Mouse (Mus musculus): ENCODE results near the gene Samd4. TPM values are rescaled to one million over a fixed set of nuclear protein-coding genes. Genes with fewer than 3 reads are reported as not detected.

The Samd4 gene
- total RNA-seq, 4 experiments from 2014 or later, result 14.5 to 19.9 (median 17.1) TPM

GRCm38 (mm10) chr14:46952264-46952663, 69.6 kb downstream of the Samd4 start:
- DNase-seq (ENCODE audit: low spot score in 2 of 2), result no peak

GRCm38 (mm10) chr14:46955109-46955508, 72.5 kb downstream of the Samd4 start:
- DNase-seq (ENCODE audit: low spot score in 2 of 2), result no peak

- no peak for DNase-seq (ENCODE audit: low spot score in 2 of 2)
Observed at GRCm38 (mm10) chr14:46955574-46956043, 73.0 kb downstream of the Samd4 start.

- DNase-seq (ENCODE audit: low spot score in 2 of 2), result no peak
Observed at GRCm38 (mm10) chr14:46956121-46956520, 73.5 kb downstream of the Samd4 start.

- DNase-seq (ENCODE audit: low spot score in 2 of 2), result no peak
Observed at GRCm38 (mm10) chr14:46959166-46959721, 76.6 kb downstream of the Samd4 start.

- DNase-seq (ENCODE audit: low spot score in 2 of 2), result no peak
Observed at GRCm38 (mm10) chr14:46959831-46960230, 77.2 kb downstream of the Samd4 start.

- no peak for DNase-seq (ENCODE audit: low spot score in 2 of 2)
Observed at GRCm38 (mm10) chr14:46962832-46963231, 80.2 kb downstream of the Samd4 start.

- no peak for DNase-seq (ENCODE audit: low spot score in 2 of 2)
Observed at GRCm38 (mm10) chr14:46964074-46964872, 81.6 kb downstream of the Samd4 start.

DNA sequence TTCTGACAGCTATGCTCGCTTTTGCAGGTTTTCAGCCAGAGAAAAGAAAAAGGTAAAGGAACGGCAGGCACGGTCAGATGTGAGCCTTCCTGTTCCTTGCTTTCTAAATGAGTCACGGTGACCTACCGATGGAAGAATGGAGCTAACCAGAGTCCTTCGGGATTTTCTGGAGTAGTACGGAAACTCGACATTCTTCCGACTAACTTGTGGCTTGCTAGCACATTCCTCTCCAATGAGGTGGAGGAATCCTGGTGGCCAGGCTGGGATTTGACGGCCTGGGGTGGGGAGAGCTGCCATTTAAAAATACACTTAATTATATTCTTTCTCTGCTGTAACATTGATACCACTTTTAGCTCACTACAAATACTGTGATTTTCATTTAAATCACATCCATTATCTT, 83.6 kb downstream of the Samd4 start:
- no peak for DNase-seq (ENCODE audit: low spot score in 2 of 2)

GRCm38 (mm10) chr14:46968046-46968445, 85.4 kb downstream of the Samd4 start:
- no peak for DNase-seq (ENCODE audit: low spot score in 2 of 2)

GRCm38 (mm10) chr14:46970673-46971072, 88.0 kb downstream of the Samd4 start:
- peak in 1 of 2 experiments; percentile 55 for DNase-seq (ENCODE audit: low spot score in 2 of 2)

GRCm38 (mm10) chr14:46971802-46972201, 89.1 kb downstream of the Samd4 start:
- DNase-seq (ENCODE audit: low spot score in 2 of 2), result no peak

DNA sequence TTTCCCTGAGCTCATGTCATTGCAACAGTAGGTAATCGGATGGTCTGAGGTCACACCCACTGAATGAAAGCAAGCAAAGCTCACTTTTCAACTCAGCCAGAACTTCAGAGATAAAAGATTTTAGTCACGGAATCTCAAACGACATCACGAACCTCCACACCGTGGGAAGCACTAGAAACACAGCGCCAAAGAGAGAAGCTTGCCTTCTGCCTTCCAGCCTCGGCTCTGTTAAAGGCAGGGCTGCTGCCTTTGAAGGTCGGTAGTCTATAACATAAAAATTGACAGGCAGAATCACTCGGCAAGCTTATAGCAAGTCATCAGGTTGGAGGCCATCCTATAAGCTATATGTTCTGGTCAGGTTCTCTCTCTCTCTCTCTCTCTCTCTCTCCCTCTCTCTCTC, 92.2 kb downstream of the Samd4 start:
- no peak for DNase-seq (ENCODE audit: low spot score in 2 of 2)

- no peak for DNase-seq (ENCODE audit: low spot score in 2 of 2)
Observed at GRCm38 (mm10) chr14:46975969-46976368, 93.3 kb downstream of the Samd4 start.

DNA sequence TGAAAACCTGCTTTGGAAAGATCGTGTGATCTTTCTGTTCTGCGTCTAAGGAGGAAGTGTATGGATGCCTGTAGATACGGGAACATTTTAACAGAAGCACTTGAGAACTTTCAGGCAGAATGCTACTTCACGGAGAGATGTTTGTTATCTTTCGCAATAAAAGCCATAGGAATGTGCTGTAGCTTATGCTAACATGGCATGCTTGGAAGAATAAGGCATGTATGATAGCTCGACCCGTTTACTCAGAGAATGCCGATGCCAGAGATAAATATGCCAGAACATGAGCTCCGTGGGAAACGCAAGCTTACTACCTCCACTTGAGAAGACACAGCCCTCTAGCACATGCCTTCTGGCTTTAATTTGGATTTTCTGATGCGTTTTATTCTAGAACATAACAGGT, 94.1 kb downstream of the Samd4 start:
- DNase-seq (ENCODE audit: low spot score in 2 of 2), result no peak

- no peak for DNase-seq (ENCODE audit: low spot score in 2 of 2)
Observed at GRCm38 (mm10) chr14:46977660-46978059, 95.0 kb downstream of the Samd4 start.

- no peak for DNase-seq (ENCODE audit: low spot score in 2 of 2)
Observed at GRCm38 (mm10) chr14:46979172-46979571, 96.5 kb downstream of the Samd4 start.

- peak; percentile 44 to 55 for DNase-seq (ENCODE audit: low spot score in 2 of 2)
Observed at GRCm38 (mm10) chr14:46980736-46981438, 98.2 kb downstream of the Samd4 start.

GRCm38 (mm10) chr14:46982106-46982505, 99.5 kb downstream of the Samd4 start:
- DNase-seq (ENCODE audit: low spot score in 2 of 2), result no peak

DNA sequence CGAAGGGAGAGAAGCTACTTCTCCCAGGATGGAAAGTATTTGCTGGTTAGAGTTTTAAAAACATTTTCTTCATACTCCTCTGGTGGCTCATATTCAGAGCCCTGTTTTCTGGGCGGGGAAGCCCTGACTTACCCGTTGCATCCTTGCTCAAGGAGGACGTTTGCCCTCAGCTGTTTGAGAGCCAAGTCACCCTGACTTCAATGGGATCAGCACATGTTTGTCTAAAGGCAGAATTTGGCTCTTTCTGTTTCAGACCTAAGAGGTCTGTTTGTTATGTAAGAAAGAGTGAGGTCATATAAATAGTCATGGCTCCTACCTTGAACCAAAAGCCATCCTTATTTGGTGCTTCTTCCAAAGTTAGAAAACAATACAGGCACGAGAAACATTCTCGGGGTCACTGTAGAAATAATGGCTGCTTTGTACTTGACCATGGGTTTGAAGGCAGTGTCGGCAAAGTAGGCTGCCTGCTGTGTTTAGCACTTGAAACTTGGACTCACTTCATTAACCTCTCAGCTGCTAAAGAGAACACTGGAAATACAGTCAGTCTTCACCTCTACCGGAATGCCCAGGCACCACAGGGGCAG, 102.0 kb downstream of the Samd4 start:
- no peak for DNase-seq (ENCODE audit: low spot score in 2 of 2)

DNA sequence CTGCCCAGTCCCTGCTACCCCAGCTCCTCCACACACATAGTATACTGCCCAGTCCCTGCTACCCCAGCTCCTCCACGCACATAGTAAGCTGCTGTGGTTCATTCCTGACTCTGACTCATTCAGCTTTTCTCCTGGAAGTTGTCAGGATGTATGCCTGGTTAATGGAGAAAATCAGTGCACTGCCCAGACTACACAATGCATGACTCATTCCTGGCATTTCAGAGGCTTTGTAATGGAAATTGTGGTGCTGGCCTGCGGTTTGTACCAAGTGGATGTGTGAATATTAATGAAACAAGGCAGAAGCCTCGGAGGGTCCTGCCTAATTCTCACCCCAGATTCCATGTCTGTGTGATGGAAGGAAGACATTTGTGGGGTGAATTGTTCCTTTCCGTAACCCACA, 107.0 kb downstream of the Samd4 start:
- peak in 1 of 2 experiments; percentile 26 for DNase-seq (ENCODE audit: low spot score in 2 of 2)

- DNase-seq (ENCODE audit: low spot score in 2 of 2), result no peak
Observed at GRCm38 (mm10) chr14:46990450-46990849, 107.8 kb downstream of the Samd4 start.

Data from layer of hippocampus, adult 8-10 months (tissue).